Mouse (Mus musculus): ENCODE measurements around the gene Gm43302. TPM values are rescaled to one million over a fixed set of nuclear protein-coding genes. Genes with fewer than 3 reads are reported as not detected.
"Not testable (repeated sequence)": the region's sequence is repeated elsewhere in the genome, so short reads cannot be mapped to it uniquely, and the experiment has no call there.

The Gm43302 gene
- total RNA-seq, 2 experiments from 2014 or later, result 0.09 TPM; not detected in 1

DNA sequence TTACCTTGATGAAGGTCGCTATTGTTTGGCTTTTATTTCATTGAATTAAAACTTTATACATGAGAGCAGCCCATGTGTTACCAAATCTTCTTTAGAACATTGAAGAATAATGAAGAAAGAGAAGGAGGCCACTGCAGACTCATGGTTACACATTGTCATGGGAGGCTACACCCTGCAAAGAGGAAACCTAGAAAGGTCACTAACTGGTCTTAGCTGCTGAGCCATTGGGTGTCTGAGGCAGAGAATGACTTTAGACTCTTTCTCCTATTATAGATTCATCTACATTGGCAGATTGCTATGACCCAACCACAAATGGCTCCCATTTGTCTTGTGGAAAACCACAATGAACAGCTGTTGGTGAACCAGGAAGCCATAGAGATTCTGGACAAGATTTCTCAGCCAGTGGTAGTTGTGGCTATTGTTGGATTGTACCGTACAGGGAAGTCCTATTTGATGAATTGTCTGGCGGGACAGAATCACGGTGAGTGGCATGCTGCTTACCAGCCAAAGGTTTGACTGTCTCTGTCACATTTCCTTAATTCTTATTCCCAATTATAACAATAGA lies 92.6 kb downstream of the Gm43302 start:
- DNase-seq (ENCODE audit: extremely low spot score in 1 of 2, low spot score in 1 of 2), result not testable (repeated sequence)

DNA sequence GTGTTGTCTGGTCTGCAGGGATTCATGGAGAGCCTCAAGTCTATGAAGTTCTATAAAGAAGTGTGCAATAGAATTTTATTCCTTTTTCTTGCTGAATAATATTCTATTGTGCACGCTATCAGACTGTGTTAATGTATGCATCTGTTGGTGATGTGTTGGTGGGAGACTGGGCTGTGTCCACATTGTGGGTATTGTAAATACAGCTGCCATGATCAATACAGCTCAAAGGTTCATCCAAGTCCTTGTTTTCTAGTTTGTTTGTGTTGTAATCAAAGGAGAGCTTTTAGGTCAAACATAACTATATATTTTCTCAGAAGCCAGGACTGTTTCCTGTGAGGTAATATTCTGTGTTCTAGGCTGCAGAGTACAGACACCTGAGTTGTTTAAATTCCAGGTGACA lies 94.3 kb downstream of the Gm43302 start:
- DNase-seq (ENCODE audit: extremely low spot score in 1 of 2, low spot score in 1 of 2), result not testable (repeated sequence)

DNA sequence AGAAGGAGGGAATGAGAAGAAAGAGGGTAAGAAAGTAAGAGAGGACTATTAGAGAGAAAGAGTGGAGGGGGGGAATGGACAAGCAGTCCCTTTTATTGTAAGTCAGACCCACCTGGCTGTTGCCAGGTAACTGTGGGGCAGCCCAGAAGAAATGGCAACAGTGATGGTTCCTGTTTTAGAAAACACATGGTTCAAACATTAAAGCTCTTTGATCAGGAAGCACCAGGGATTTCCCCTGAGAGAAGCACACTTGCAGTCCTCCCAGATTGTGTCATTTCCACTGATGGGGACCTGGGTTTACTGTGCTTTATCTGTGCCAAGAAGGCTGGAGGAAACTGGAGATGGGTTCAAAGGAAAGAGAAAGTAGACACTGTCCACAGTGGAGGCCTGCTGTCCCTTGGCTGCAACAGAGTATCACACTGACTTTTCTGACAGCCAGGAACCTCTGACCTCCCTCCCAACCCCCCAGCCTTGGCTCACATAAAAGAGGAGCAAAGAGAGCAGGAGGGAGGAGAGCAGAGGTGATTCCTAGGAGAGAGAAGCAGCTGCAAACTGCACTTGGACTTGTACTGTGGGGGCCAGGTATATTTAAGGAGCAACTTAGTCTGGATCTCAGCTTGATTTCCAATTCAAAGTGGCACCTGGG lies 95.5 kb downstream of the Gm43302 start:
- DNase-seq (ENCODE audit: extremely low spot score in 1 of 2, low spot score in 1 of 2), result not testable (repeated sequence)

DNA sequence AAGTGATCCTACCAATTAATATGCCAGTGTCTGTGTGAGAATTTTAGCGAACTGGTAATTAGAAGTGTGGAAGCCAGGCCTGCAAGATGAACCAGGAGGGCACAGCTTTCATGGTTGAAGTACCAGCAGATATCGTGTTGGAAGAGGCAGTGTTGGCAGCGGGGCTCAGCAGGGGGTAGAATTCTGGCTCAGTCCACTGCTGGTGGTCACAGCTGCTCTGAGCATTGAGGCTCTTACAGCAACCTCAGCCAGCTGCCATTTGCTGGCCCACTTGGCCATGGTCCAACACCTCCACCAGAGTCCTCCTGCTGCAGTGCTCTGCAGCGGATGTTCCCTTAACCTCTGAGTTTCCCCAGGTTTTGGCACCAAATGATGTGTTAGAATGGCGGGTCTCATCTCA lies 97.2 kb downstream of the Gm43302 start:
- DNase-seq (ENCODE audit: extremely low spot score in 1 of 2, low spot score in 1 of 2), result not testable (repeated sequence)

DNA sequence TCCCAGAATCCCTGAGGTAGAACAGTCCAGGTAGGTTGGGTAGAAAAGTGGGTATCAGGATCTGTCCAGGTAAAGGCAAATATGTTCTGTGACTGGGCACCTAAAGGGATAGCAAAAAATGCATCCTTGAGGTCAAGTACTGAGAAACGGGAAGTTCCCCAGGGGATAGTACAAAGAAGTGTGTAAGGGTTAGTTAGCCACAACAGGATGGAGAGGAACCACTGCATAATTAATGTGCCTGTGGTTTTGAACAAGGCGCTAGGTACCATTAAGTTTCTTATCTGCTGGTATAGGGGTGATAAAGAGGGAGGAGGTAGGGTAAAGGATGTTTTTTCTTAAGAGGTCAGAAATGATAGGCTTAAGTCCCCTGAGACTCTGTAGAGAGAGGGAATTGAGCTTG lies 101.0 kb downstream of the Gm43302 start:
- DNase-seq (ENCODE audit: extremely low spot score in 1 of 2, low spot score in 1 of 2), result not testable (repeated sequence)

DNA sequence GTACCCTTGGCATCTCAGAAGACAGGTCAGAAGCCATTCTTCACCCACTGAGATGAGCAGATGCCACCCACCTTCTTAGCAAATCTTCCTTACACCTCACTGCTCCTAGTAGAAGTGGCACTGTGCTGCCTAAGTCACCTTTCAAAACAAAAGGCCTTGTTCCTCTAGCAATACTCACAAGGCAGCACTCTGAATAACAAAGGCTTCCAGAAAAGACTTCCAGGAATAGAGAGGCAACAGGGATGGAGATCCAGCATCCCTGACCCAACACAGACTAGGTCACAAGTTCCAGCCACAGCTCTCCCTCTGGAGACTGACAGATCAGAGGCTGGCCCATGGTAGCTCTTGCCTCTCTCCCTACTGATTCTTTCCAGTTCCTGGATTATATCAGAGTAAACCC lies 112.0 kb downstream of the Gm43302 start:
- no peak for DNase-seq (ENCODE audit: extremely low spot score in 1 of 2, low spot score in 1 of 2)

Other genes with a start within 250 kb of the Gm43302 start
- gene Gbp9, start 154.2 kb downstream of the Gm43302 start, total RNA-seq (2021), result 1 to 10 TPM; 1.1 to 1.7 TPM
- not detected for gene Gbp8, start 154.2 kb downstream of the Gm43302 start, total RNA-seq (2021)
- 1 to 10 TPM in 1 of 2 experiments, under 1 TPM in 1; 0.39 to 1.4 TPM for gene Gbp4, start 154.1 kb downstream of the Gm43302 start, total RNA-seq (2021)
- gene Gbp10, start 54.2 kb downstream of the Gm43302 start, total RNA-seq (2021), result not detected
- under 1 TPM; 0.59 to 0.63 TPM for gene Gbp6, start within 50 bp of the Gm43302 start, total RNA-seq (2021)
- 10 to 100 TPM; 65.5 to 70.3 TPM for gene Lrrc8b, start 122.1 kb upstream of the Gm43302 start, total RNA-seq (2021)
- gene Lrrc8c, start 225.7 kb upstream of the Gm43302 start, total RNA-seq (2021), result 10 to 100 TPM; 23.5 to 27.0 TPM

All from layer of hippocampus, postnatal 25 days (tissue).